Mouse (Mus musculus) kidney, postnatal 25 days (tissue): ENCODE measurements around the gene Plgrkt.
"Not testable (repeated sequence)": the region's sequence is repeated elsewhere in the genome, so short reads cannot be mapped to it uniquely, and the experiment has no call there.

Source experiments
- DNase-seq, 2 experiments: peaks; one replicate each; pipeline ENCODE4 v3.0.0; 2021; ENCODE audit warnings: mixed read lengths in 2 of 2

The Plgrkt gene

DNA sequence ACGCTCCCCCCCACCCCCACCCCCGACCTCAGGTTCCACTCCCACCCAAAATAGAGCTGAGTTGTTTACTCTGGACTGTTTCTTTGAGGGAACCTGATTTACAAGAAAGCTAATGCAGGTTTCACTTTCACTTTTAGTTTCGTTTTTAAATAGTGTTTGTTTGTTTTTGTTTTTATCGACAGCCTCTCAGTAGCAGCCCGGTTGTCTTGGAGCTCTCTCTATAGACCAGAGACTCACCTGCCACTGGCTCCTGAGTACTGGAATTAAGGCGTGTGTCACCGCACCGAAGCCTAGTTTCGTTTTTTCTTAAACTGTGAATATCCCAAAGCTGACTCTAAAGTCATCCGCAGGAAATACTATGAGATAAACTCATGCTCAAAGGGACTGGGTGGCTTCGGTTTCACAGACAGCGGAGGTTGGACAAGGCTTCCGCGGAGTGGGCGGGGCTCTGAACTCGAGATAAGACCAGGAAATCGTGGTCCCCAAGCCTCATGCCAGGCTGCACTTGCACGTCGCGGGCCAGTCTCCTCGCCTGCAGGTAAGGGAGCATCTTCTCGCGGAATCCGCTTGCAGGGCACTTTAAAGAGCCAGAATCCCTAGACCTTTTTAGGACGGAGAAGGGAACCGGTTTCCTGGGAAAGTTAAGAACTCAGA is at the start of gene Plgrkt, which contains the start of gene Cd274:
Gene Plgrkt (minus strand): TSS at position 422 of the 654 bp plus-strand sequence.
Gene Cd274 (plus strand): TSS at position 487 of the 654 bp plus-strand sequence.
- peak; percentile 92 for DNase-seq

DNA sequence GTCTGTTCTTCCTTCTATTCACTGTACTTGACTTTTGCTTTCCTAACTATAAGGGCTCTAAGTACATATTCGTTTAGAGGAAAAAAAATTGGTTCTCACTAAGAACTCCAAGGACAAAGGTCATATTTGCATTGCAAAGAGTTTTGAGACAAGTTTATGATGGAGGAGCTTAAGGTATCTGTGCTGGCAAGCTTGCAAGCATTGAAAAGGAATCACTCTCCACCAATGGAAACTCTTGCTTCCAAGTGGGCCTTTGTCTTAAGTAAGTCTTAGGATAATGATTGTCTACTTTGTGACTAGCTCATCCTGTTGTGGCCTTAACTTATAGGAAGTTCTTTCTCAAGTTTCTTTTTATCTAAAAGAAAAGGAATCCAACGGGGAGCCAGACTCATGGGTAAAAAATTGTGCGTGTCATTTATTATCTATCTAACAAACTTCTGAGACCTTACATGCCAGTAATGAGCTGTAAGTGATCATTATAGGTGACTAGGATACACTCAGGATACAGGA is 49.3 kb upstream of the Plgrkt start:
- DNase-seq, result no peak

DNA sequence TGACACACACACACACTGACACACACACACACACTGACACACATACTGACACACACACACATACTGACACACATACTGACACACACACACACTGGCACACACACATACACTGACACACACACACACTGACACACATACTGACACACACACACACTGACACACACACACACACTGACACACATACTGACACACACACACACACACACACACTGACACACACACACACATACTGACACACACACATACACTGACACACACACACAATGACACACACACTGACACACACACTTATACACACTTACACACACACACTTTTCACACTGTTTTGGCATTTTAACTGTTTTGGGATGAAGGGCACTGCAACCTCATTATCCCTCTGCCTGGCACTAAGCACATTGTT is 47.7 kb upstream of the Plgrkt start:
- DNase-seq, result not testable (repeated sequence)

DNA sequence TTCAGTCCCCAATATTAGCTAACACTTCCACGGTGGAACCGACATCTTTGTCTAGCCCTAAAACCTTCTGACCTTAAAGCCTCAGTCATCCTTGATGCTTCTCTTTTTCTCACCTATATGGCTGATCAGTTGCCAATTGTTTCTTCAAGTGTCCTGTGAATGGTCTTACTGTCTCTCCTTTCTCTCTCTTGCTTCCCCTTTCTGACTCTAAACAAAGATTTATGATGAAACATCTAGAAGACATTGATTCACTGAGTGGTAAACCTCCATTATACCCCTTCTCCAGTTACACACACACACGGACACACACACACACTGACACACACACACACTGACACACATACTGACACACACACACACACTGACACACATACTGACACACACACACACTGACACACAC is 47.3 kb upstream of the Plgrkt start:
- no peak for DNase-seq

DNA sequence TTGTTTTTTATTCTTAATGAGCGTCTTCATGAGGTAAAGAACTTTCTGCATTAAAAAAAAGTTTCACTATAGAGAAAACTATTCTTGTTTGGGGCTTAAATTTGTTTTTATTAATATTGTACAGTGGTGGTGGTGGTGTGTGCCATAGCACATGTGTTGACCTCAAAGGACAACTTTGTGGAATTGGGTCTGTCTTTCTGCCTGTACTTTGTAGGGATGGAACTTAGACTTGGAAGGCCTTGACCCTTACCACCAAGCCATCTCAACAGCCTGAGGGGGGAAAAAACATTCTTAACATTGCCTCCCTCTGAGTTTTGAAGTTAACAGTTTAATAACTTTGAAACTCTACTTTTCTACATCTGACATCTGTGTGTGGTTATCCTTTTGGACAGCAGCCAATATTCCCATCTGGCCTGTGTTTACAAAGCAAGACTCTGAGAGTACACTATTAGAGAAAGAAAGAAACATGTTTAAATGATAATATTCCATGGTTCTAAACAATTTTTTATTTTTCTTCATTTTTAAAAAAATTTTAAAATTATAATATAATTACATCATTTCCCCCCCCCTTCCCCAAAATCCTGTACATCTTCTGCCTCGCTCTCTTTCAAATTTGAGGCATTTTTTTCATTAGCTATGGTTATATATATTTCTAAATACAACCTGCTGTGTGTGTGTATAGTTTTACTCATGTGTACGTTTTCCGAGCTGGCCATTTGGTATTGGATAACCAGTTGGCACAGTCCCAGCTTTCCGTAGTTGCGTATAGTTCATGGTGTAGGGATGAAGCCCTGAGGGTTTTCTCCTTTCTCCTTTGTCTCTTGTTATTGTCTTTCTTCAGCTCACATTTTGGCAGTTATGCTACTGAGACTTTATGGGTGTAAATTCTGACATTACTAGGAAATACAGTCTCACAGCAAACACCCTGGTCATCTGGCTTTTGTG is 45.6 kb upstream of the Plgrkt start:
- DNase-seq, result peak in 1 of 2 experiments; percentile 29

DNA sequence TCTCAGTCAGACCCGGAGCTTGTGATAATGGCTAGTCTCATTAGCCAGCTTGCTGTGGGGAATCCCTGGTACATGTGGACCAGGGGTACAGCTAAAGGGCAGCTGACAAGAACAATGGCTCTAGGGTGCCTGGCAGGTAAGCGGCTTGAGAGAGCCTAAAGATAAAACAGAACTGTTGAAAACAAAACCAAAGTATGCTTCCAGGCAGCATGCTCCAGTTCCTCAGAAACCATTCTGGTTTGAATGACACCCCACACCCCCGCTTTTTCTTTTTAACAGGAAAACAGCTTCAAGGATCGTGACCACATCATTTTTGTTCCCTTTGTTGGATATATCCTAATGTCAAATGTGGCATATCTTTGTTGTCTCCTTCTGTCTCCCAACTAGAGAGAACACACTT is 43.4 kb upstream of the Plgrkt start, which contains the start of gene Pdcd1lg2:
Gene Pdcd1lg2 (plus strand): TSS at position 301 of the 400 bp plus-strand sequence.
- DNase-seq, result no peak

DNA sequence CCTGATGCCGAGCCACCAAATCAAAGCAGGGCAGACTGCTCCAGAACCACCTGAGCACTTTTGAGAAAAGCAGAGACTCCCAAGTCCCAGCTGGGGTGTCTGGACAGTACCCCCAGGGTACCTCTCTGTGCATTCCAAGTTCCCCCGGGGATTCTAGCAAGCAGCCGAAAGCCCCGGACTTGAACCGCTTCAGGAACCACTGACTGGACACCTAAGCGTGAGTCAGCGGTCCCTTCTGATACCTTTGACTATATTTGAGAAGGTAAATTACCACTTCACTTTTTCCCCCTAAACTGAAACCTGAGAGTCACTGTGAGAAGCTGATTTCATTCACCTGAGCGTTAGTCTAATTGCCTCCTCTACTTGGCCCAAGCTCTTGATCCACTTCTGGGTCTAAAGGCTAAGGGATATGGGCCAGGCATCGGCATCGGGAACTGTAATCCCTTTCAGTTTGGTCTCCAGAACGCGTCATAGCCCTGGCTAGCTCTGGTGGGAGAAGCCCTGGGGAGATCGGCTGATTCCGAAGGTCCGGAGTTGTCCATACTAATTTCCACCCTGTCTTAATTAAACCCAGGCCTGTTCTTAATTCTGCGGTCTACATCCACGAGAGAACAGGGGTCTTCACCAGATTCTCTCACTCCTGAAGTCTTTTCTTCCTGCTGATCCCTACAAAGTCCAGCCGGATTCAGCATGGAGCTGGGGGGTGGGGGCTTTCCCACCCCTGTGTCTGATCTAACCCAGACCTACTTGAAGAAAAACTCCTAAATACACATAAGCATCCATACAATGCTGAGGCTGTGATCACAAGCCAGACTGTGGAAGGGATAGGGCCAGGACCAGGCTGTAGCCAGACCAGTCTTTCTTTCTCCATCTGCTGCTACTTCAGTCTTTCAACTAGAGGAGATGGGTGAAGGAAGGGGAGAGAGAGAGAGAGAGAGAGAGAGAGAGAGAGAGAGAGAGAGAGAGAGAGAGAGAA is 39.1 kb upstream of the Plgrkt start:
- no peak for DNase-seq

DNA sequence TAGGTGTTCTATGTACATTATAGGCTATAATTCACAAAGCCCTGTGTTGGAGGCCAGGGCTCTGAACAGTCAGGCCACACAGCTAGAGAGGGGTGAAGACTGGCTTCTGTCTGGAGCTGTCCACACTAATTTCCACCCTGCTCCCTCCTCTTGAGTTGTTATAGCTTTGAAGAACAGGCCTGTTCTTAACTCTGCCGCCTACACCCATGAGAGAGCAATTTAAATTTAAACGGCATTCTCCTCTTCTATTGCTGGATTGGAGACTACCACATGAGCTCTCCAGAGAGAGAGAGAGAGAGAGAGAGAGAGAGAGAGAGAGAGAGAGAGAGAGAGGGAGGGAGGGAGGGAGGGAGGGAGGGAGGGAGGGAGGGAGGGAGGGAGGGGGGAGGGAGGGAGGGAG is 38.2 kb upstream of the Plgrkt start:
- DNase-seq, result no peak

DNA sequence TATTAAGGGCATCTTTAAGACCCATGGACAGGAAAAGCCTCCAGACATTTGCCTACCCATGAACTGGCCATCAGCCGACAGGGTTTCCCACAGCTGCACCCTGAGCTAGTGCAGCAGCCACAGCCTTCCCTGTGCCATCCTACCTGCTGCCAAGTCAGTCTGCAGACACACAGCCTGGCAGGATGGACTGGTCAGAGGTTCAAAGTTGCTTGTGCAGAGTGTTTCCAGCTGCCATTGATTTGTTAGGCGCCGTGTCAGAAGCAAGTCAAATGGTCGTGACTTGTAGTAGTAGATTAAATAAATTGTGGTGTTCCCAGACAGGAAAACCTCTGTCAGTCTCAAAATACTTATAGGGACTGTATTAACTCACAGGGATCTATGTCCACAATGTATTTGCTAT is 36.1 kb upstream of the Plgrkt start:
- DNase-seq, result no peak

DNA sequence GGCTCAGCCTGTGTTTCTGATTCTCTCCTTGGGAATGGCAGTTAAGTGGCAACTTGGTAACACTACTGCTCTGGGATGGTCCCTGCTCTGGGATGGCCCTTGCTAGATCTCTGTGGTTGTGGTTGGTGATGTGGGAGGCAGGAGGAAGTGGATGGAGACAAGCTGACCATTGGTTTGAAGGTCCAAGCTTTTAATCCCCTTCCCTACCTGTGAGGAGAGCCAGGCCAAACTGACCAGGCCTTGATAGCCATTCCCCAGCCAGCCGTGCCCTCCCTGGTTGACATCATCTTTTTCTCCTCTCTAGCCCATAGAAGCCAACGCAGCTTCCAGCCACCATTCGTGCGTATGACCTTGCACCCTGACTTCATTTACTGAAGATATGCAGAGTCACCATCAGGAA is 35.4 kb upstream of the Plgrkt start:
- DNase-seq, result no peak

DNA sequence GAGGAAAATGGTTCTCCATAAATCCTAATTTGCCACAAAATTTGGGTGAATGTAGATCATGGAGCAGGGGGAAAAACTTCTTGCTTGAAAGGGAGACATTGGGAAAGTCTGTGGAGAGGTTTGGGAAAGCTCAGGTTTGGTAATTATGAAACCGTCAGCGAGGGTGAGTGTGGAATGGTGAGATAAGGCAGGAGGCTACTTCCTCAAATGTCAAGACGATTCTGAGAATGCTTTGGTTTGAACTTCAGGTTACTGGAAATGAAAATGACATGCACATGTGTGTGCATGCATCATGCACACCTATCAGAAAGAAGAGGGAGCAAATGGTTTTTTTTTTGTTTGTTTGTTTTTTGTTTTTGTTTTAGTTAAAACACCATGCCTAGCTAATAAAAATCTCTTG is 33.3 kb upstream of the Plgrkt start:
- no peak for DNase-seq

DNA sequence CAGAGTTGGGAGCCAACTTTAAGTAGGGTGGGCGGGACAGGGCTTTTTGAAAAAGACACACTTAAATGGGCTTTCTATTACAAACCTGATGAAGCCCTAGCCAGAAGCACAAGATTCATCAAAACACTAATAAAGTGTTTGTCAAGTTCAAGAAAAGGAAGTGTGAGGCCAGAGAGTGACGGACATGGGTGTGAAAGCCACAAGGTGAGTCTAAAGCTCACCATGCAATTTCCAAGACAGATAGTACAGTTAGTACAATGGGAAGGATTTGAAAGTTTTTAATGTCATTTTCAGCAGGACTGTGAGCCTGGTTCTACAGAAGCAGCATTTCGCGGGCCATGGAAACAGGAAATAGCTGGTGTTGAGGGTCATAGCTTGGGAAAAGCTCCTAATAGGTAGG is 32.6 kb upstream of the Plgrkt start:
- DNase-seq, result no peak

DNA sequence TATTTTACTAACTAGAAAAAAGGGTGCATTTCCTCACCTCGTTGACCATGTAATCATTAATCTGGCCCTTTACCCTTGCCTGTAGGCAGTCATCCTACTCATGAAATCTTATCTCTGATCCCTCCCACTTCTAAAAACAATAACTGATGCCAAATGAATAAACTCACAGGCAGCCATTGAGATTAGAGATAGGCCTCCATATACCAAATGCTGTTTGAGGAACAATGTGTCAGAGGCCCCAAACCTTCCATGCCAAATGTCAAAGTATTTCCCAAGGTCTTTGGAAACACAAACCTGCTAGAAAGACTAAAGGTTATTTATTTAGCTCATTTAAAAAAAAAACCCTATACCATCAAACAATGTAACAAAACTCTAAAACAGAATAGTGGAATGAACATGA is 29.2 kb upstream of the Plgrkt start:
- no peak for DNase-seq

DNA sequence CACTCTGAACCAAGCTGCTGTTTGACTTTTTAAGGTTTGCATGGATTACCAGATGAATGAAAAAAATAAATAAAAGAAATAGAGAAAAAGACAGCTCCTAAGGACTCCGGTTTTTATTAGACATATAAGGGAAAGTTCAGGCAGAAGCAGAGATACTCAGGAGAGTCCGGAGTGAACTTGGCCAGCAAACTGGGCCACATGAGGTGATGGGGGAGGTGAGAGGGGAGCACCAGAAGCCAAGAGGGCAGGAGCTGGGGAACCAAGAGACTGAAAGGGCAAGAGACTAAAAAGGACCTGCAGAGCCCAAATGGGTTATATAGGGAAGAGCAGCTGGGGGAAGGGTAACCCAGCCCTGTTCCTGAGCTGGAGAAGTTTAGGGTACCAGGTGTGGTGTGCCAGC is 27.5 kb upstream of the Plgrkt start:
- DNase-seq, result no peak

DNA sequence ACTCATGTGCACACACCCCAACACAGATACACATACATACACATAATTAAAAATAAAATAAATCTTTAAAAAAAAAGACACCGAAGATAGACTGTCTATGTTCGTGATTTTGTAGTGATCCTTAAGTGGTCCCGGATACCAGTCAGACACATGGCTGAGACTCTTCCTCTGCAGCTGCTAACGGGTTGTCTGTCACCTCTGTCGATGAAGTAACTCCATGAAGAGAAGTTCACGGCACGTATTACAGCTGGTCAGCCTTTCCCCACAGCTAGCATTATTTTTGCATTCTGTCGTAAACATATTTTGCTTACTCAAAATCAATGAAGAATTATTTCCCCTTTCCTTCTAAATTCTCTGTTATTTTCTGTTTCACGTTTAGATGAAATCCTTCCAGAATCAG is 26.1 kb upstream of the Plgrkt start:
- no peak for DNase-seq

DNA sequence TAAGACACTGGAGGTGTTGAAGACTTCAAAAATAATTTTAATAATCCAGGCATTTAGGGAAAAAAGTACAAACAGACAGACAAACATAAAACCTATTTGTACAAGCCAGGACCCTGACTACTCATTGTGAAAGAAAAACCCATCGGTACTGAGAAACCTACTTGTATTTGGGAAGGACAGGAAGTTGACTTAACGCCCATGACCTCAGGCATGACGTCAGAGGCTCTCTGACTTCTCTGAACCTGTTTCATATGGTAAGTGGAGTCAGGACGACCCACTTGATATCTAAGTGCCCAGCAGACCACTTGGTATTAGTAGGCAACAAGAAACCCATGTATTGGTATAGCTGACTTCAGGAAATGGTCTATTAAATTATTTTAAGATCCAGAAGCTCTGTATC is 24.1 kb upstream of the Plgrkt start:
- DNase-seq, result no peak

DNA sequence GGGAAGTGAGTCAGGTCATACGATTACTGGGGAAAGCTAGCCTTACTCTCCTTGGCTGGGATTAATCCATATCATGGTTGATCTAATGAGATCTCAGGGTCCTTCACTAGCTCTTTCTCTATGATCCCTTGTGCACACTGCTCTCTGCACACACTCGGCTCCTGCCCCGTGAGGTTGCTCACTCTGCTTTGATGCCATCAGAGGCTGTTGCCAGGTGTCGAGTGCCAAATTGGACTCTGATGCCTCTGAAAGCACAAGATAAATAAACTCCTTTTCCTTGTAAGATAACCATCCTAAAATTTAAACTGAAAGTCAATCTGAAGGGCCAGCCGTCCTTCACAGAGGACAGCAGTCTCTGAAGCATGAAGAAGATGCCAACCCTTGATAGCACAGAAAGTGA is 23.3 kb upstream of the Plgrkt start:
- no peak for DNase-seq

DNA sequence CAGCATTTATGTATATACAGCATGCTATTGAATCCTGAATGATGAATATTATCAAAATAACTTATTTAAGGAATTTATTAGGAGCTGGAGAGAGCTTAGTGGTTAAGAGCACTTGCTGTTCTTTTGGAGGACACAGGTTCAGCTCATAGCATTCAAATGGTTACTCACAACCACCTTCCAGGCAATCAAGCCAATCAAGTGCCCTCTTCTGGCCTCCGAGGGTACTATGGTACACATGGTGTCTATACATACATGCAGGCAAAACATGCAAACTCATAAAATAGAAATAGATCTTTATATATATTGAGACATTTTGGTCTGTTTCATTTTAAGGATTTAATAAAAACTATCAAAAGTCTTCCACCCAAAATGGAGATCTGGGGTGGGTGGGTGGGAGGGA is 21.6 kb upstream of the Plgrkt start:
- DNase-seq, result no peak

DNA sequence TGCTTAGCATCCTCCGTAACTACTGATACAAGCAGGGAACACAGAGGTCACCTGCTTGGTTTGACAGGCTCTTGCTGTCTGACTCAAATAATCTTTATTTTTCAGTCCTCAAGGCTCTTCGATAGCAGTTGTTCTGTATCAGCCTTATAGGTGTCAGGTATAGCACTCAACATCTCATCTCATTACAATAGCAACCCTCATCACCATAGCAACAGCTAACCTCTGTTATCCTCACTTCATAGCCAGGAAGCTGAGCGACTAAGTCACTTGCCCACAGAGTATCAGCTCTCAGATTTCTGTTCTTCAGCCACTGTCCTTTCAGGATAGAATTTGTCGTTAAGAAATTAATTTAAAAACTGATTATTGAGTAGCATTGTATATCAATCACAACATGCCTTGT is 18.6 kb upstream of the Plgrkt start:
- no peak for DNase-seq

DNA sequence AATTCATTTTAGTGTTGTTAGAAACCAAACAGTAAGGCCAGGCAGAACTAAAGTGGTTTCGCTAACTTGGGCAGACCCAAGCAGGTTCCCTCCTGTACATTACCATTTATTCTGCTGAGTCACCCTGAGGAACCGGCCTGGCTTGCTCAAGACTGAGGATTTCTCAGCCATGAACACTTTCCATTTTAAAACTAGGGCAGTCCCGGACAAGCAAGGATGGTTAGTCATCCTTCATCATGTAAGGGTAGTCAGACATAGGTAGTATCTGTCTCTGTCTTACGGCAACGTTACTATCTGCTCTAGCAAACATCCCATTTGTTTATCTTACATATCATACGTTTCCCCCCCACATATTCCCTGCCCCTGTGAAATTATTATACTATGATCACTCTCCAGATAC is 17.8 kb upstream of the Plgrkt start:
- no peak for DNase-seq

DNA sequence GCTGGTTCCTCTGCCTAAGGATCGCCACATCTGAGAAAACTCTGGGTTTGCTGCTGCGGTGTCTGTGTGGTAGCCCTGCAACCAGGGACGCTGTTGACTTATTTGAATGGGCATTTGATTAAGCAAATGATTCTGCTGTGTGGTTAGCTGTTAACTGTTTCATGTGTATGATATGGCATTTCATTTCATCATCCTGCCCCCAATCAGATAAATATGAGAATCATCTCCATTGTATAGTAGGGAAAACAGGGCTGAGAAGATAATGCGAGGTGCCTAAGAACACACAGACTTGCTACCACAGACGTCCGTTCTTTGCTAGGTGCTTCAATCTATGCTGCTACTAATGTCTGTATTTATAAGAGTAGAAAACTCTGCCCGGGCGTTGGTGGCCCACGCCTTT is 17.2 kb upstream of the Plgrkt start:
- no peak for DNase-seq

DNA sequence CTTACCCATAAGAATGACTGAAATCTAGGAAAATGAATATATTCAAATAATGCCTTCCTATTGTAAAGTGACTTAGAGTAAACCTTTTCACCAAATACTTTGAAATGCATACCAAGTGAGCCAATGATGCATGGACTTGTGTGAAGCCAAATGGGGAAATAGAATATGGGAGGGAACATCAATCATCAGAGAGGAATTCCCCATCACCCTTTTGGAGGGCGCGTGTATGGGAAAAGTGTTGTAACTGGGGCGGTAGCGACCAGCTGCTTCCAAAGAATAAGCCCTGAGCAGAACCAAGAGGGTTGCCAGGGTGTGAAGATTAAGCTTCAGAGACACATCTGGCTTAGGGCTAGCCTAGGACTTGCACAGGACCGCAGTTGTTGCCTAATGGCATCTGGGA is 16.2 kb upstream of the Plgrkt start:
- DNase-seq, result no peak
